Mouse (Mus musculus): ENCODE measurements around the gene Rpp25l. TPM values are rescaled to one million over a fixed set of nuclear protein-coding genes. Genes with fewer than 3 reads are reported as not detected.

Rpp25l gene
- polyA plus RNA-seq, 1 experiment: 94.9 TPM

- TF ChIP-seq POLR2A (IDR thresholded peaks at IDR 0.05; ENCODE audit: control insufficient read depth, extremely low read depth, insufficient read depth, low read length, poor library complexity) (no peak), CTCF (IDR thresholded peaks at IDR 0.05; ENCODE audit: borderline replicate concordance, control insufficient read depth, extremely low read depth, insufficient read depth, low read length, poor library complexity) (no peak)
- peaks cover 19% of the 10 kb centered on the region for H3K4me1 ChIP-seq (replicated peaks; ENCODE audit: control insufficient read depth, insufficient read depth, low read length)
- H3K36me3 ChIP-seq (ENCODE audit: control insufficient read depth, insufficient read depth, low read length): peaks cover 15% of the 10 kb centered on the region
- no peak for DNase-seq
- no peak overlapping the region for H3K27ac ChIP-seq (ENCODE audit: control insufficient read depth, insufficient read depth, low read length)
- 96% methylated on average over 6 of the region's 6 CpGs for WGBS
- H3K4me3 ChIP-seq (ENCODE audit: control insufficient read depth, insufficient read depth, low read length): no peak overlapping the region
- H3K27me3 ChIP-seq (ENCODE audit: control insufficient read depth, insufficient read depth, low read length): no peaks in the 10 kb centered on the region
Observed at GRCm38 (mm10) chr4:41716834-41717233, 3.5 kb upstream of the Rpp25l start.

GRCm38 (mm10) chr4:41715596-41715995 is 2.3 kb upstream of the Rpp25l start:
- DNase-seq: peak; percentile 54
- Histone ChIP-seq H3K4me3 (ENCODE audit: control insufficient read depth, insufficient read depth, low read length) (no peak overlapping the region), H3K27me3 (ENCODE audit: control insufficient read depth, insufficient read depth, low read length) (no peaks in the 10 kb centered on the region), H3K4me1 (replicated peaks; ENCODE audit: control insufficient read depth, insufficient read depth, low read length) (peaks cover 21% of the 10 kb centered on the region), H3K36me3 (ENCODE audit: control insufficient read depth, insufficient read depth, low read length) (peaks cover 15% of the 10 kb centered on the region), H3K27ac (ENCODE audit: control insufficient read depth, insufficient read depth, low read length) (no peak overlapping the region)
- 89% methylated on average over 5 of the region's 5 CpGs for WGBS
- TF ChIP-seq POLR2A (IDR thresholded peaks at IDR 0.05; ENCODE audit: control insufficient read depth, extremely low read depth, insufficient read depth, low read length, poor library complexity) (no peak), CTCF (IDR thresholded peaks at IDR 0.05; ENCODE audit: borderline replicate concordance, control insufficient read depth, extremely low read depth, insufficient read depth, low read length, poor library complexity) (no peak)

- H3K27me3 ChIP-seq (ENCODE audit: control insufficient read depth, insufficient read depth, low read length): no peaks in the 10 kb centered on the region
- peaks cover 21% of the 10 kb centered on the region for H3K4me1 ChIP-seq (replicated peaks; ENCODE audit: control insufficient read depth, insufficient read depth, low read length)
- no peak overlapping the region for H3K4me3 ChIP-seq (ENCODE audit: control insufficient read depth, insufficient read depth, low read length)
- no peak for DNase-seq
- TF ChIP-seq CTCF (IDR thresholded peaks at IDR 0.05; ENCODE audit: borderline replicate concordance, control insufficient read depth, extremely low read depth, insufficient read depth, low read length, poor library complexity) (peak; percentile 27; the same call in 1 of the 2 replicates), POLR2A (IDR thresholded peaks at IDR 0.05; ENCODE audit: control insufficient read depth, extremely low read depth, insufficient read depth, low read length, poor library complexity) (no peak)
- WGBS: 88% methylated on average over 8 of the region's 8 CpGs
- peaks cover 15% of the 10 kb centered on the region for H3K36me3 ChIP-seq (ENCODE audit: control insufficient read depth, insufficient read depth, low read length)
- no peak overlapping the region for H3K27ac ChIP-seq (ENCODE audit: control insufficient read depth, insufficient read depth, low read length)
Observed at GRCm38 (mm10) chr4:41715082-41715481, 1.7 kb upstream of the Rpp25l start.

- peaks cover 9% of the 10 kb centered on the region for H3K36me3 ChIP-seq (ENCODE audit: control insufficient read depth, insufficient read depth, low read length)
- no peak overlapping the region for H3K4me3 ChIP-seq (ENCODE audit: control insufficient read depth, insufficient read depth, low read length)
- 18% methylated on average over 8 of the region's 8 CpGs for WGBS
- TF ChIP-seq CTCF (IDR thresholded peaks at IDR 0.05; ENCODE audit: borderline replicate concordance, control insufficient read depth, extremely low read depth, insufficient read depth, low read length, poor library complexity): peak; percentile 59; the same call in 1 of the 2 replicates
- no peak for TF ChIP-seq POLR2A (IDR thresholded peaks at IDR 0.05; ENCODE audit: control insufficient read depth, extremely low read depth, insufficient read depth, low read length, poor library complexity)
- no peak overlapping the region for H3K27ac ChIP-seq (ENCODE audit: control insufficient read depth, insufficient read depth, low read length)
- H3K4me1 ChIP-seq (replicated peaks; ENCODE audit: control insufficient read depth, insufficient read depth, low read length): peaks cover 21% of the 10 kb centered on the region
- H3K27me3 ChIP-seq (ENCODE audit: control insufficient read depth, insufficient read depth, low read length): no peaks in the 10 kb centered on the region
- peak; percentile 56 for DNase-seq
Observed at GRCm38 (mm10) chr4:41714276-41714675, 942 bp upstream of the Rpp25l start.

- Histone ChIP-seq H3K36me3 (ENCODE audit: control insufficient read depth, insufficient read depth, low read length) (no peaks in the 10 kb centered on the region), H3K27me3 (ENCODE audit: control insufficient read depth, insufficient read depth, low read length) (no peaks in the 10 kb centered on the region), H3K27ac (ENCODE audit: control insufficient read depth, insufficient read depth, low read length) (no peak overlapping the region), H3K4me1 (replicated peaks; ENCODE audit: control insufficient read depth, insufficient read depth, low read length) (peaks cover 21% of the 10 kb centered on the region), H3K4me3 (ENCODE audit: control insufficient read depth, insufficient read depth, low read length) (peak overlapping the region; percentile 92)
- WGBS: 58% methylated on average over 31 of the region's 31 CpGs
- DNase-seq: no peak
- no peak for TF ChIP-seq POLR2A (IDR thresholded peaks at IDR 0.05; ENCODE audit: control insufficient read depth, extremely low read depth, insufficient read depth, low read length, poor library complexity)
- TF ChIP-seq CTCF (IDR thresholded peaks at IDR 0.05; ENCODE audit: borderline replicate concordance, control insufficient read depth, extremely low read depth, insufficient read depth, low read length, poor library complexity): no peak
Observed at GRCm38 (mm10) chr4:41712421-41713196, 725 bp downstream of the Rpp25l start.

DNA sequence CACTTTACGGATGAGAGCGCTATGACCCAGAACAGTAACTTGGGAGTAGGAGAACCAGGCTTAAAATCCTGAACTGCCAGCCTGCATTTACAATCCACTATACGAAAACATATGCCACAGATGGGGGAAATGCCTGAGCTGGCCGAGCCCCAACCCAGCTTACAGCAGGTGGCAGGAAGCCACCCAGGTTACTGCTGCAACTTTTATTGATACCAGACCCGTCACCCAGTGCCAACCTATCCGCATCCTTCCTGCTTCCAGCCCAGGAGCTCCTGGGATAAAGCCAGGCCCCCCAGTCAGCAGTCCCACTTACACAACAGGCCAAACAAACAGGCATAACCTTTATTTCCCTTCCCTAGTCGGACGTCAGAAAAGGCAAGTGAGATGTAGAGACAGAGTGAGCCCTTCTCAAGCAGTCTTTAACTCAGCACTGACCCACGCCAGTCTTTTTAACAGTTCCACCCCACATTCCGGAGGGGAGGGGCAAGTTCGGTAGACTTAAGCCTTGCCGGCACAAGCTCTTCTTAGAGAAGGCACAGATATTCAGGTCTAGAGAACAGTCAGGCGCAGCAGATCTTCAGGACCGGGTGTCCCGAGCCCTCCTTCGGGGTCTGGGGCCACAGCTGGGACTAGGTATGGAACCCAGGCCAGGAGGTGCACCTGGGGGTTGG is 1.5 kb downstream of the Rpp25l start:
- TF ChIP-seq POLR2A (IDR thresholded peaks at IDR 0.05; ENCODE audit: control insufficient read depth, extremely low read depth, insufficient read depth, low read length, poor library complexity) (no peak), CTCF (IDR thresholded peaks at IDR 0.05; ENCODE audit: borderline replicate concordance, control insufficient read depth, extremely low read depth, insufficient read depth, low read length, poor library complexity) (no peak)
- H3K4me3 ChIP-seq (ENCODE audit: control insufficient read depth, insufficient read depth, low read length): no peak overlapping the region
- H3K36me3 ChIP-seq (ENCODE audit: control insufficient read depth, insufficient read depth, low read length): no peaks in the 10 kb centered on the region
- H3K27ac ChIP-seq (ENCODE audit: control insufficient read depth, insufficient read depth, low read length): no peak overlapping the region
- peaks cover 25% of the 10 kb centered on the region for H3K4me1 ChIP-seq (replicated peaks; ENCODE audit: control insufficient read depth, insufficient read depth, low read length)
- no peak for DNase-seq
- WGBS: 82% methylated on average over 16 of the region's 16 CpGs
- H3K27me3 ChIP-seq (ENCODE audit: control insufficient read depth, insufficient read depth, low read length): no peaks in the 10 kb centered on the region
